In genomic region chr16:87727250-87727649, GRCm38 (mm10) we compare ENCODE assay signal across 26 mouse cellular contexts. TPM values are rescaled to one million over a fixed set of nuclear protein-coding genes. Genes with fewer than 3 reads are reported as not detected.
DNase-seq lines count a peak whose midpoint lies in the region; ATAC-seq and TF ChIP-seq lines count a peak whose summit lies in the region.
"Had no signal": no experiment of that assay in that cellular context is flagged by ENCODE, and none has a peak within 500 bp of the region (broad histone marks: within the 10 kb centered on the region; RNA-seq: fewer than 3 reads in every experiment).

No protein-coding gene starts in this region.

- DNase-seq in heart, adult 11 months, result peak; percentile 18
- DNase-seq in heart, adult 2 months, result no peak
- peak; percentile 70 for DNase-seq in thymus, postnatal 25 days
- DNase-seq in layer of hippocampus, adult 11-12 months (ENCODE audit: low spot score), result no peak
- no peak for DNase-seq in MN1 (ENCODE audit: low spot score)
- DNase-seq: adrenal gland, postnatal 25 days; cerebellum, adult 2 months; gastrocnemius, postnatal 25 days; heart, postnatal 4 days; kidney, adult 18-20 months; kidney, postnatal 36 days; left cerebral cortex, postnatal 4 days; liver, postnatal 0 days; lung, postnatal 36 days had no signal

- ATAC-seq in neural tube, embryonic 14.5 days (ENCODE audit: low read depth), result 0 out of 2 replicates have a peak, but pooled peaks have one; percentile 32
- ATAC-seq in neural tube, embryonic 15.5 days (ENCODE audit: low FRiP score), result no peak
- ATAC-seq in megakaryocyte progenitor cell, adult 5-6 weeks (replicated peaks; ENCODE audit: poor library complexity), result peak; percentile 26; the same call in 1 of the 2 replicates
- ATAC-seq: CD4-positive, CD25-positive, alpha-beta regulatory T cell, adult 4 months; inflammation-experienced regulatory T-cells, adult 6 months; liver, embryonic 12.5 days; liver, postnatal 0 days; midbrain, embryonic 13.5 days had no signal

- no peak for TF ChIP-seq CTCF in heart, adult 2 months (IDR thresholded peaks at IDR 0.05)

- 51% methylated on average over 9 of the region's 9 CpGs for WGBS in heart, adult 2 months
- WGBS in neural tube, embryonic 14.5 days, result 50% methylated on average over 9 of the region's 9 CpGs
- WGBS in neural tube, embryonic 15.5 days, result 42% methylated on average over 9 of the region's 9 CpGs

- TF ChIP-seq POLR2A in heart, adult 2 months (IDR thresholded peaks at IDR 0.05; ENCODE audit: insufficient read depth, low read depth, low read length), result no peak

- peaks cover 1% of the 10 kb centered on the region; the same call in 1 of the 2 replicates for H3K4me1 ChIP-seq in heart, adult 2 months (ENCODE audit: control insufficient read depth, insufficient read depth, low read length)
- 0 out of 2 replicates have a peak, but pooled peaks cover 3% of the 10 kb centered on the region for H3K4me1 ChIP-seq in neural tube, embryonic 14.5 days (ENCODE audit: control insufficient read depth, insufficient read depth, low read length)
- 0 out of 2 replicates have a peak, but pooled peaks cover 6% of the 10 kb centered on the region for H3K4me1 ChIP-seq in neural tube, embryonic 15.5 days
- H3K4me1 ChIP-seq: embryonic facial prominence, embryonic 10.5 days; midbrain, embryonic 13.5 days had no signal

- no peaks in the 10 kb centered on the region for H3K27me3 ChIP-seq in heart, adult 2 months (ENCODE audit: control insufficient read depth, insufficient read depth, low read length)
- H3K27me3 ChIP-seq in neural tube, embryonic 14.5 days (ENCODE audit: control insufficient read depth, insufficient read depth, low read length), result no peaks in the 10 kb centered on the region
- H3K27me3 ChIP-seq in neural tube, embryonic 15.5 days (replicated peaks), result no peaks in the 10 kb centered on the region
- H3K27me3 ChIP-seq: embryonic facial prominence, embryonic 15.5 days; heart, embryonic 15.5 days; liver, embryonic 12.5 days; megakaryocyte, embryonic 14.5 days; midbrain, embryonic 13.5 days had no signal

- no peak for TF ChIP-seq EP300 in heart, adult 2 months (IDR thresholded peaks at IDR 0.05; ENCODE audit: insufficient read depth, low read depth, low read length)

- no peaks in the 10 kb centered on the region; the same call in none of the 2 replicates for H3K79me2 ChIP-seq in heart, adult 2 months (replicated peaks; ENCODE audit: control insufficient read depth, insufficient read depth, low read length)

- H3K27ac ChIP-seq in heart, adult 2 months, result no peak overlapping the region; the same call in 1 of the 2 replicates
- no peak overlapping the region for H3K27ac ChIP-seq in neural tube, embryonic 14.5 days (ENCODE audit: low read depth, low read length)
- H3K27ac ChIP-seq in neural tube, embryonic 15.5 days (replicated peaks), result no peak overlapping the region
- H3K27ac ChIP-seq: embryonic facial prominence, embryonic 10.5 days; embryonic facial prominence, embryonic 15.5 days; hindbrain, embryonic 14.5 days; liver, embryonic 12.5 days; midbrain, embryonic 13.5 days had no signal

- no peak overlapping the region for H3K9ac ChIP-seq in heart, adult 2 months (ENCODE audit: low read depth, low read length)
- H3K9ac ChIP-seq in neural tube, embryonic 14.5 days (replicated peaks; ENCODE audit: low read depth, low read length), result no peak overlapping the region
- H3K9ac ChIP-seq in neural tube, embryonic 15.5 days (replicated peaks), result no peak overlapping the region
- H3K9ac ChIP-seq: embryonic facial prominence, embryonic 15.5 days; heart, embryonic 15.5 days; hindbrain, embryonic 14.5 days; liver, postnatal 0 days; midbrain, embryonic 13.5 days had no signal

- no peak overlapping the region for H3K4me2 ChIP-seq in neural tube, embryonic 14.5 days (ENCODE audit: low read depth, low read length)
- H3K4me2 ChIP-seq in neural tube, embryonic 15.5 days, result no peak overlapping the region
- H3K4me2 ChIP-seq: embryonic facial prominence, embryonic 15.5 days; hindbrain, embryonic 14.5 days; liver, embryonic 12.5 days; midbrain, embryonic 13.5 days had no signal

- H3K9me3 ChIP-seq in neural tube, embryonic 14.5 days (ENCODE audit: control insufficient read depth, low read length), result no peaks in the 10 kb centered on the region
- H3K9me3 ChIP-seq in neural tube, embryonic 15.5 days (replicated peaks), result no peaks in the 10 kb centered on the region
- H3K9me3 ChIP-seq: embryonic facial prominence, embryonic 10.5 days; embryonic facial prominence, embryonic 15.5 days; heart, embryonic 15.5 days; liver, embryonic 12.5 days; megakaryocyte, embryonic 14.5 days; midbrain, embryonic 13.5 days had no signal

- no peak overlapping the region for H3K4me3 ChIP-seq in heart, adult 2 months
- no peak overlapping the region for H3K4me3 ChIP-seq in neural tube, embryonic 14.5 days (ENCODE audit: low read depth, low read length)
- H3K4me3 ChIP-seq in neural tube, embryonic 15.5 days (replicated peaks), result no peak overlapping the region
- H3K4me3 ChIP-seq: embryonic facial prominence, embryonic 10.5 days; embryonic facial prominence, embryonic 15.5 days; heart, embryonic 15.5 days; liver, embryonic 12.5 days; megakaryocyte, embryonic 14.5 days; midbrain, embryonic 13.5 days had no signal

- peaks cover 3% of the 10 kb centered on the region for H3K36me3 ChIP-seq in heart, adult 2 months (ENCODE audit: control insufficient read depth, insufficient read depth, low read length)
- peaks cover 38% of the 10 kb centered on the region for H3K36me3 ChIP-seq in neural tube, embryonic 14.5 days (ENCODE audit: control insufficient read depth, insufficient read depth, low read length)
- peaks cover 50% of the 10 kb centered on the region for H3K36me3 ChIP-seq in neural tube, embryonic 15.5 days

- intact Hi-C loops in heart, adult 2 months (cut with DNase I), result no loop called here

RNA-seq across cellular contexts. Expression of gene Bach1, which starts 28.5 kb away (rescaled TPM):
- 10 to 100 TPM; 26.4 to 27.9 TPM for total RNA-seq in heart, adult 2 months (2021)
- polyA plus RNA-seq in heart, adult 2 months (2012; rRNA removed), result 8.3 and 11.1 TPM in 2 replicates
- 21.7 and 22.4 TPM in 2 replicates for polyA plus RNA-seq in neural tube, embryonic 14.5 days (2014; fragmentation: Nextera tagmentation; extraction: Ambion mirVana)
- 15.7 and 20.7 TPM in 2 replicates for polyA plus RNA-seq in neural tube, embryonic 15.5 days (2015; fragmentation: Nextera tagmentation; extraction: Ambion mirVana)
- 15.9 and 16.7 TPM in 2 replicates for total RNA-seq in megakaryocyte progenitor cell, adult 5-6 weeks (2015)
- 27.2 and 32.9 TPM in 2 replicates for total RNA-seq in megakaryocyte progenitor cell, adult 5-6 weeks (2017)

Comparison
In these comparisons a context has a peak if more than half of its experiments do, and no peak if none do; other contexts are left out.
1. DNase-seq: peak in heart, adult 11 months (single experiment) and thymus, postnatal 25 days (single experiment); none in heart, adult 2 months (0 of 2), layer of hippocampus, adult 11-12 months (single experiment) and MN1 (single experiment).